Mouse (Mus musculus): ENCODE data around the gene Dnah8.

The Dnah8 gene

GRCm38 (mm10) chr17:30756771-30757170, 132.6 kb downstream of the Dnah8 start:
- DNase-seq, result no peak

GRCm38 (mm10) chr17:30760307-30760706, 136.2 kb downstream of the Dnah8 start:
- DNase-seq, result no peak

- no peak for DNase-seq
These were observed 140.1 kb downstream of the Dnah8 start for GRCm38 (mm10) chr17:30764276-30764675.

- DNase-seq, result no peak
These were observed 150.3 kb downstream of the Dnah8 start for GRCm38 (mm10) chr17:30774416-30774815.

- DNase-seq, result no peak
These were observed 150.9 kb downstream of the Dnah8 start for GRCm38 (mm10) chr17:30775096-30775495.

- DNase-seq, result no peak
These were observed 156.9 kb downstream of the Dnah8 start for GRCm38 (mm10) chr17:30781046-30781445.

GRCm38 (mm10) chr17:30782286-30782685, 158.1 kb downstream of the Dnah8 start:
- DNase-seq, result no peak

GRCm38 (mm10) chr17:30788361-30788760, 164.2 kb downstream of the Dnah8 start:
- DNase-seq, result no peak

- no peak for DNase-seq
These were observed 166.7 kb downstream of the Dnah8 start for GRCm38 (mm10) chr17:30790816-30791215.

- DNase-seq, result no peak
These were observed 168.2 kb downstream of the Dnah8 start for GRCm38 (mm10) chr17:30792396-30792795.

- DNase-seq, result no peak
These were observed 172.5 kb downstream of the Dnah8 start for GRCm38 (mm10) chr17:30796616-30797015.

- no peak for DNase-seq
These were observed 176.3 kb downstream of the Dnah8 start for GRCm38 (mm10) chr17:30800261-30800985.

- DNase-seq, result no peak
These were observed 179.5 kb downstream of the Dnah8 start for GRCm38 (mm10) chr17:30803668-30804067.

- DNase-seq, result no peak
These were observed 180.8 kb downstream of the Dnah8 start for GRCm38 (mm10) chr17:30804955-30805354.

GRCm38 (mm10) chr17:30805511-30806059, 181.4 kb downstream of the Dnah8 start:
- no peak for DNase-seq

- peak; percentile 15 for DNase-seq
These were observed 184.9 kb downstream of the Dnah8 start for GRCm38 (mm10) chr17:30808866-30809660.

GRCm38 (mm10) chr17:30809926-30810660, 185.9 kb downstream of the Dnah8 start:
- no peak for DNase-seq

GRCm38 (mm10) chr17:30818543-30818942, 194.4 kb downstream of the Dnah8 start:
- no peak for DNase-seq

- no peak for DNase-seq
These were observed 195.0 kb downstream of the Dnah8 start for GRCm38 (mm10) chr17:30819134-30819533.

GRCm38 (mm10) chr17:30821115-30821514, 197.0 kb downstream of the Dnah8 start:
- no peak for DNase-seq

- DNase-seq, result no peak
These were observed 200.3 kb downstream of the Dnah8 start for GRCm38 (mm10) chr17:30824473-30824872.

GRCm38 (mm10) chr17:30825731-30826304, 201.7 kb downstream of the Dnah8 start:
- peak; percentile 42 for DNase-seq

- DNase-seq, result no peak
These were observed 207.0 kb downstream of the Dnah8 start for GRCm38 (mm10) chr17:30831170-30831569.

All from embryo, embryonic 11 days (tissue).